In genomic region chr15:79307861-79308260, GRCm38 (mm10) we compare ENCODE assay signal across 24 mouse cellular contexts. TPM values are rescaled to one million over a fixed set of nuclear protein-coding genes. Genes with fewer than 3 reads are reported as not detected.
DNase-seq lines count a peak whose midpoint lies in the region; ATAC-seq and TF ChIP-seq lines count a peak whose summit lies in the region.
"Had no signal": no experiment of that assay in that cellular context is flagged by ENCODE, and none has a peak within 500 bp of the region (broad histone marks: within the 10 kb centered on the region; RNA-seq: fewer than 3 reads in every experiment).

No protein-coding gene starts in this region.

- H3K4me3 ChIP-seq in midbrain, embryonic 11.5 days (ENCODE audit: low read depth, low read length), result no peak overlapping the region
- no peak overlapping the region for H3K4me3 ChIP-seq in midbrain, embryonic 14.5 days (replicated peaks; ENCODE audit: low read depth, low read length)
- no peak overlapping the region for H3K4me3 ChIP-seq in myocyte
- H3K4me3 ChIP-seq: forebrain, embryonic 10.5 days; forebrain, embryonic 13.5 days; heart, adult 2 months; heart, embryonic 10.5 days; heart, embryonic 13.5 days; hindbrain, embryonic 15.5 days had no signal

- no peaks in the 10 kb centered on the region for H3K27me3 ChIP-seq in midbrain, embryonic 11.5 days (ENCODE audit: control insufficient read depth, insufficient read depth, low read length)
- H3K27me3 ChIP-seq in midbrain, embryonic 14.5 days (ENCODE audit: control insufficient read depth, insufficient read depth, low read length), result no peaks in the 10 kb centered on the region
- no peaks in the 10 kb centered on the region for H3K27me3 ChIP-seq in myocyte (ENCODE audit: control insufficient read depth, insufficient read depth, insufficient read length)
- H3K27me3 ChIP-seq: forebrain, embryonic 13.5 days; heart, embryonic 13.5 days; hindbrain, embryonic 15.5 days had no signal

- H3K79me2 ChIP-seq in myocyte (ENCODE audit: control insufficient read depth, insufficient read depth), result no peaks in the 10 kb centered on the region

- peak; percentile 48 for DNase-seq in adrenal gland, postnatal 14 days
- DNase-seq in adrenal gland, postnatal 25 days, result no peak
- DNase-seq in midbrain, embryonic 11.5 days (ENCODE audit: low spot score, missing footprints), result peak; percentile 53
- DNase-seq in midbrain, embryonic 14.5 days, result no peak
- DNase-seq in testis, postnatal 10 days (ENCODE audit: low spot score), result peak; percentile 63
- no peak for DNase-seq in kidney, postnatal 14 days
- DNase-seq: cerebellum, adult 9-11 months; gastrocnemius, postnatal 10 days; gastrocnemius, postnatal 36 days; heart, adult 2 months; heart, postnatal 14 days; heart, postnatal 4 days had no signal

- 73% methylated on average over 4 of the region's 4 CpGs for WGBS in midbrain, embryonic 11.5 days
- 77% methylated on average over 4 of the region's 4 CpGs for WGBS in midbrain, embryonic 14.5 days

- no peak overlapping the region for H3K4me2 ChIP-seq in midbrain, embryonic 11.5 days
- H3K4me2 ChIP-seq in midbrain, embryonic 14.5 days (ENCODE audit: low read length), result no peak overlapping the region
- no peak overlapping the region for H3K4me2 ChIP-seq in myocyte (ENCODE audit: low read depth)
- H3K4me2 ChIP-seq: forebrain, embryonic 13.5 days; heart, embryonic 13.5 days; hindbrain, embryonic 15.5 days had no signal

- no peaks in the 10 kb centered on the region for H3K36me3 ChIP-seq in midbrain, embryonic 11.5 days (ENCODE audit: control insufficient read depth, insufficient read depth, low read length)
- peaks cover 40% of the 10 kb centered on the region for H3K36me3 ChIP-seq in midbrain, embryonic 14.5 days (ENCODE audit: control insufficient read depth, insufficient read depth, low read length)
- peaks cover 9% of the 10 kb centered on the region for H3K36me3 ChIP-seq in myocyte (ENCODE audit: control insufficient read depth, insufficient read depth)
- H3K36me3 ChIP-seq: hindbrain, embryonic 15.5 days had no signal

- H3K9ac ChIP-seq in midbrain, embryonic 11.5 days (ENCODE audit: low read length), result no peak overlapping the region
- no peak overlapping the region for H3K9ac ChIP-seq in midbrain, embryonic 14.5 days (replicated peaks; ENCODE audit: low read length)
- H3K9ac ChIP-seq: forebrain, embryonic 13.5 days; heart, embryonic 13.5 days; hindbrain, embryonic 15.5 days had no signal

- no peak overlapping the region for H3K27ac ChIP-seq in midbrain, embryonic 11.5 days (ENCODE audit: low read depth, low read length)
- no peak overlapping the region for H3K27ac ChIP-seq in midbrain, embryonic 14.5 days (replicated peaks; ENCODE audit: low read depth, low read length)
- H3K27ac ChIP-seq: forebrain, embryonic 10.5 days; forebrain, embryonic 13.5 days; heart, adult 2 months; heart, embryonic 10.5 days; heart, embryonic 13.5 days; hindbrain, embryonic 15.5 days had no signal

- ATAC-seq in midbrain, embryonic 11.5 days (ENCODE audit: low FRiP score), result no peak
- no peak for ATAC-seq in midbrain, embryonic 14.5 days (ENCODE audit: low FRiP score, low TSS enrichment)
- ATAC-seq: CD4-positive, CD25-positive, alpha-beta regulatory T cell, adult 4 months; forebrain, embryonic 13.5 days; forebrain, embryonic 16.5 days; intestine, postnatal 0 days had no signal

- no peaks in the 10 kb centered on the region for H3K4me1 ChIP-seq in midbrain, embryonic 11.5 days (ENCODE audit: control insufficient read depth, insufficient read depth, low read length)
- no peaks in the 10 kb centered on the region for H3K4me1 ChIP-seq in midbrain, embryonic 14.5 days (ENCODE audit: control insufficient read depth, insufficient read depth, low read length)
- H3K4me1 ChIP-seq: forebrain, embryonic 10.5 days; forebrain, embryonic 13.5 days; heart, embryonic 13.5 days; hindbrain, embryonic 15.5 days had no signal

- H3K9me3 ChIP-seq in midbrain, embryonic 11.5 days (ENCODE audit: control insufficient read depth, low read length), result no peaks in the 10 kb centered on the region
- no peaks in the 10 kb centered on the region for H3K9me3 ChIP-seq in midbrain, embryonic 14.5 days (ENCODE audit: control insufficient read depth, low read length)
- H3K9me3 ChIP-seq: forebrain, embryonic 10.5 days; forebrain, embryonic 13.5 days; heart, embryonic 10.5 days; heart, embryonic 13.5 days; hindbrain, embryonic 15.5 days had no signal

- no peak overlapping the region for H3ac ChIP-seq in myocyte (ENCODE audit: control insufficient read depth, insufficient read length)

- no peak for TF ChIP-seq POLR2A in myocyte (IDR thresholded peaks at IDR 0.05; ENCODE audit: insufficient read length, low read depth)

TF ChIP-seq in myocyte, 11 proteins besides CTCF, POLR2A, EP300 and RAD21:
- TF ChIP-seq REST (IDR thresholded peaks at IDR 0.05; ENCODE audit: insufficient read depth, insufficient read length) (peak; percentile 61), SRF (IDR thresholded peaks at IDR 0.05; ENCODE audit: control insufficient read depth, insufficient read length, low read depth) (no peak), E2F4 (IDR thresholded peaks at IDR 0.05; ENCODE audit: insufficient read depth) (no peak)

RNA-seq across cellular contexts. Expression of gene Pla2g6, which starts 20.3 kb away (rescaled TPM):
- total RNA-seq in adrenal gland, postnatal 14 days (2021), result 22.1 and 26.0 TPM in 2 replicates
- total RNA-seq in adrenal gland, postnatal 25 days (2021), result 28.4 and 31.9 TPM in 2 replicates
- 18.4 and 20.6 TPM in 2 replicates for polyA plus RNA-seq in midbrain, embryonic 11.5 days (2014; fragmentation: Nextera tagmentation; extraction: Ambion mirVana)
- 26.0 and 28.2 TPM in 2 replicates for polyA plus RNA-seq in midbrain, embryonic 14.5 days (2014; fragmentation: Nextera tagmentation; extraction: Ambion mirVana)
- polyA plus RNA-seq in myocyte (2012; fragmentation: generic; extraction: Trizol), result 36.3 TPM

RNA-seq across cellular contexts. Expression of gene Baiap2l2, which starts 22.5 kb away (rescaled TPM):
- 0.30 TPM in 1 of 2 replicates, not detected in the other for total RNA-seq in adrenal gland, postnatal 14 days (2021)
- not detected in 2 replicates for total RNA-seq in adrenal gland, postnatal 25 days (2021)
- polyA plus RNA-seq in midbrain, embryonic 11.5 days (2014; fragmentation: Nextera tagmentation; extraction: Ambion mirVana), result 0.27 and 1.5 TPM in 2 replicates
- 1.9 and 2.0 TPM in 2 replicates for polyA plus RNA-seq in midbrain, embryonic 14.5 days (2014; fragmentation: Nextera tagmentation; extraction: Ambion mirVana)
- polyA plus RNA-seq in myocyte (2012; fragmentation: generic; extraction: Trizol), result 1.7 TPM
- total RNA-seq: granulocyte monocyte progenitor cell, adult 5-6 weeks had no signal
- polyA plus RNA-seq: CD4-positive, CD25-positive, alpha-beta regulatory T cell, adult 4 months had no signal

RNA-seq across cellular contexts. Expression of gene Maff, which starts 38.6 kb away (rescaled TPM):
- total RNA-seq in adrenal gland, postnatal 14 days (2021), result 6.2 and 7.4 TPM in 2 replicates
- total RNA-seq in adrenal gland, postnatal 25 days (2021), result 2.2 and 3.1 TPM in 2 replicates
- 1.0 and 2.3 TPM in 2 replicates for polyA plus RNA-seq in midbrain, embryonic 11.5 days (2014; fragmentation: Nextera tagmentation; extraction: Ambion mirVana)
- 1.0 and 1.2 TPM in 2 replicates for polyA plus RNA-seq in midbrain, embryonic 14.5 days (2014; fragmentation: Nextera tagmentation; extraction: Ambion mirVana)
- polyA plus RNA-seq in myocyte (2012; fragmentation: generic; extraction: Trizol), result 15.6 TPM

RNA-seq across cellular contexts. Expression of gene Slc16a8, which starts 53.3 kb away (rescaled TPM):
- not detected in 2 replicates for total RNA-seq in adrenal gland, postnatal 14 days (2021)
- not detected in 2 replicates for total RNA-seq in adrenal gland, postnatal 25 days (2021)
- polyA plus RNA-seq in midbrain, embryonic 11.5 days (2014; fragmentation: Nextera tagmentation; extraction: Ambion mirVana), result 0.14 and 0.15 TPM in 2 replicates
- polyA plus RNA-seq in midbrain, embryonic 14.5 days (2014; fragmentation: Nextera tagmentation; extraction: Ambion mirVana), result 0.28 and 0.34 TPM in 2 replicates
- 0.25 TPM for polyA plus RNA-seq in myocyte (2012; fragmentation: generic; extraction: Trizol)
- total RNA-seq: granulocyte monocyte progenitor cell, adult 5-6 weeks had no signal
- polyA plus RNA-seq: CD4-positive, CD25-positive, alpha-beta regulatory T cell, adult 4 months; cortical plate, adult 2 months; embryonic facial prominence, embryonic 11.5 days; forebrain, embryonic 10.5 days; intestine, postnatal 0 days had no signal

Comparison
In these comparisons a context has a peak if more than half of its experiments do, and no peak if none do; other contexts are left out.
1. DNase-seq: peak in adrenal gland, postnatal 14 days (single experiment), midbrain, embryonic 11.5 days (single experiment) and testis, postnatal 10 days (single experiment); none in adrenal gland, postnatal 25 days (single experiment), midbrain, embryonic 14.5 days (single experiment) and kidney, postnatal 14 days (single experiment).